Mouse (Mus musculus): Measurements from ENCODE around the gene Trim24. TPM values are rescaled to one million over a fixed set of nuclear protein-coding genes. Genes with fewer than 3 reads are reported as not detected.
A peak's percentile ranks its signal among the peaks of the same experiment; 100 is the strongest.

Gene Trim24
- total and polyA plus RNA-seq, 3 experiments = 13.0 to 35.4 (median 29.2) TPM

DNA sequence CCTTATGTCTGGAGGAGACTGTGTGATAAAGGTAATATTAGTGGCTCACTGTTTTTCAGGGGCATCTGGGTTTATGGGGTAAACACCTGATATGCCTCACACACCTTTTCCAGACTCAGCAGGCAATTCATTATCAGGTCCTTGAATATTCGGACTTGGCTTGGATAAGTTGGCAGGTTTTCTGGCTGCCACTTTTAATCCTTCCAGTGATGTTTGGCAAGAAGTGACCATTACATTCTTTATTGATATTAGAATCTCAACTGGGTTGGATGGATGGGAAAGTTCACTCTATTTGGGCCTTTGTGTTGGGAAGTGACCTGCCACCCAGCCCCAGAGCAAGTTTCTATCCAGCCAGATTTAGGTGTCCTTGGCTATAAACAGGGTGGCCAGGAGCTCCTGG is 7.6 kb downstream of the Trim24 start:
- DNase-seq = no peak
- Histone ChIP-seq H3K79me2 (replicated peaks; ENCODE audit: control insufficient read depth, insufficient read depth, low read length) (peaks cover 7% of the 10 kb centered on the region; the same call in 1 of the 2 replicates), H3K4me1 (ENCODE audit: control insufficient read depth, insufficient read depth, low read length) (no peaks in the 10 kb centered on the region; the same call in 1 of the 2 replicates), H3K36me3 (ENCODE audit: control insufficient read depth, insufficient read depth, low read length) (peaks cover 7% of the 10 kb centered on the region), H3K27ac (peak overlapping the region; percentile 8; the same call in 1 of the 2 replicates), H3K4me3 (no peak overlapping the region), H3K9ac (ENCODE audit: low read depth, low read length) (no peak overlapping the region), H3K27me3 (ENCODE audit: control insufficient read depth, insufficient read depth, low read length) (no peaks in the 10 kb centered on the region)
- TF ChIP-seq EP300 (IDR thresholded peaks at IDR 0.05; ENCODE audit: insufficient read depth, low read depth, low read length) = no peak
- no peak for TF ChIP-seq POLR2A (IDR thresholded peaks at IDR 0.05; ENCODE audit: insufficient read depth, low read depth, low read length)
- 45% methylated on average over 1 of the region's 1 CpGs for WGBS
- intact Hi-C loops (cut with DNase I) = loop anchor here (10.0 kb wide), 1 partner anchor 187 kb away; no protein-coding TSS in a partner anchor

DNA sequence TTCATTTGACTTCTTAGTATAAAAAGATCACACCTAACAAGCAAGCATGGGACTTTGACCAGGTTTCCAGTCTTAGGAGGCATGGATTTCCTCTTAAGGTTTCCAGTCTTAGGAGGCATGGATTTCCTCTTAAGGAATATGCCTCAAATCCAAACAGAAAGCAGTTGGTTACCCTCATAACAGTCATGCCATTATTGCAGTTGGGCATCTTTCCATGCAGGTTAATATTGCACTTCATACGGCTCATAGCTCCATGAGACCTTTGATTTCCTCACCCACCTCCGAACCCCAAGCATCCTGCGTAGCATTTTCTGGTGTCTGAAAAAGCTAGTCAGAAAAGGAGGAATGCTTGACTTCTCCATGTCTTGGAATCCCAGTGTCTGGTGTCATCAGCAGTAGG is 10.0 kb downstream of the Trim24 start:
- intact Hi-C loops (cut with DNase I) = no loop called here
- no peak overlapping the region for H3K9ac ChIP-seq (ENCODE audit: low read depth, low read length)
- H3K27me3 ChIP-seq (ENCODE audit: control insufficient read depth, insufficient read depth, low read length) = no peaks in the 10 kb centered on the region
- no peak overlapping the region for H3K27ac ChIP-seq
- H3K4me1 ChIP-seq (ENCODE audit: control insufficient read depth, insufficient read depth, low read length) = peaks cover 1% of the 10 kb centered on the region; the same call in 1 of the 2 replicates
- no peak overlapping the region for H3K4me3 ChIP-seq
- 97% methylated on average over 3 of the region's 3 CpGs for WGBS
- peaks cover 7% of the 10 kb centered on the region for H3K36me3 ChIP-seq (ENCODE audit: control insufficient read depth, insufficient read depth, low read length)
- DNase-seq = no peak
- H3K79me2 ChIP-seq (replicated peaks; ENCODE audit: control insufficient read depth, insufficient read depth, low read length) = peaks cover 6% of the 10 kb centered on the region; the same call in 1 of the 2 replicates
- TF ChIP-seq POLR2A (IDR thresholded peaks at IDR 0.05; ENCODE audit: insufficient read depth, low read depth, low read length) (no peak), EP300 (IDR thresholded peaks at IDR 0.05; ENCODE audit: insufficient read depth, low read depth, low read length) (no peak), CTCF (IDR thresholded peaks at IDR 0.05) (no peak)

DNA sequence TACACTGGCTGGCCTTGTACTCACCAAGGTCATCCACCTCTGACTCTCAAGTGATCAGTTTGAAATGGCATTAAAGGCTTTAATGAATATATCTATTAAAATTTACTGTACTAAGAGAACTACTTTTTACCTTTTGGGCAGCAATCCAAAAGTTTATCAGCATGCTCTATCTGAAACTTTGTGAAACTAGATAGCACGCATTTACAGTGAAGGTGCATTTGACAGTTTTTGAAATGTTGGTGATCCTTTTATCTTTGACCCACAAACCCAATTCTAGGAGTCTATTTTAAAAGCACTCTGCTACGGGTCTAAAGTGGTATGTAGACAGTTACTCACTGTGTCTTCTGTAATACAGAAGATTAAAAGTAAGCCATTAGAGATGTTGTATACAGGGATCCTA is 23.0 kb downstream of the Trim24 start:
- Histone ChIP-seq H3K4me1 (ENCODE audit: control insufficient read depth, insufficient read depth, low read length) (peaks cover 3% of the 10 kb centered on the region; the same call in 1 of the 2 replicates), H3K27me3 (ENCODE audit: control insufficient read depth, insufficient read depth, low read length) (no peaks in the 10 kb centered on the region), H3K9ac (ENCODE audit: low read depth, low read length) (no peak overlapping the region), H3K36me3 (ENCODE audit: control insufficient read depth, insufficient read depth, low read length) (no peaks in the 10 kb centered on the region), H3K79me2 (replicated peaks; ENCODE audit: control insufficient read depth, insufficient read depth, low read length) (peaks cover 9% of the 10 kb centered on the region), H3K27ac (no peak overlapping the region), H3K4me3 (no peak overlapping the region)
- TF ChIP-seq POLR2A (IDR thresholded peaks at IDR 0.05; ENCODE audit: insufficient read depth, low read depth, low read length) (no peak), EP300 (IDR thresholded peaks at IDR 0.05; ENCODE audit: insufficient read depth, low read depth, low read length) (no peak), CTCF (IDR thresholded peaks at IDR 0.05) (no peak)
- DNase-seq = no peak
- intact Hi-C loops (cut with DNase I) = no loop called here
- 36% methylated on average over 2 of the region's 2 CpGs for WGBS

DNA sequence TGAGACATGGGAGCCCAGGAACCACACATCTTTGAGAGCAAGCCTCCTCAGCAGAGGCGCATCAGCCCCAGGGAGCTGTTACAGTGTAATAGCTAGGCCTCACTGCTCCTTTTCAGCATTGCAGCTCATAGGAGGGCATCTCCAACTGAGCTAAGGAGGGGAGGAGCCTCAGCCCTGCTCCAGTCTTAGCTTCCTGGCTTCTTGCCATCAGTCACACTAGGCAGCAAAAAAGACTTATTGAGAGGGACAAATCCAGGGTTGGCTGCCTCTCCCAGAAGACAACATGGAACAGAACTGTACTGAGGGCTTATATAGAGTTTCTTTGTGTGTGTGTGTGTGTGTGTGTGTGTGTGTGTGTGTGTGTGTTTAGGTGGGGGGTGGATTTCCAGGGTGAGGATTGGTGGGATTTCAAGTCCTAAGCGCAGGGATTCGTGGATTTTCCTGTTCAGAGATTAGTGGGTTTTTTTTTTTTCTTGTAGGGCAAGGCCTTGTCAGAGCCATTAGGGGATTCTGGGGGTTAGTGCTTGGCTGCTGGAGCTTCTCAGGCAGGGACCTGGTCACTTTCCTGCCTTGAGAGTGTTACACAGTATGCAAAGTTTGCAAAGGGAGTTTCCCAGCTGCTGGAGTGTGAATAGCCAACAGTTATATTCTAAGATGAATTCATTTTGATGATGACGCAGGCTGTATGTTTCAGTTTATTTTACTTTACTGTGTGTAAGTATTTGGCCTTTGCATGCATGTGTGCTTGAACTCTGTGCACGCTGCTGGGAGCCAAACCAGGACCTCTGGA is 25.2 kb downstream of the Trim24 start:
- H3K4me1 ChIP-seq (ENCODE audit: control insufficient read depth, insufficient read depth, low read length) = peaks cover 5% of the 10 kb centered on the region
- H3K27ac ChIP-seq = no peak overlapping the region
- H3K27me3 ChIP-seq (ENCODE audit: control insufficient read depth, insufficient read depth, low read length) = no peaks in the 10 kb centered on the region
- no peak overlapping the region for H3K4me3 ChIP-seq
- peaks cover 11% of the 10 kb centered on the region for H3K79me2 ChIP-seq (replicated peaks; ENCODE audit: control insufficient read depth, insufficient read depth, low read length)
- DNase-seq = peak; percentile 31 to 50
- TF ChIP-seq POLR2A (IDR thresholded peaks at IDR 0.05; ENCODE audit: insufficient read depth, low read depth, low read length) (no peak), EP300 (IDR thresholded peaks at IDR 0.05; ENCODE audit: insufficient read depth, low read depth, low read length) (no peak), CTCF (IDR thresholded peaks at IDR 0.05) (no peak)
- WGBS = 70% methylated on average over 5 of the region's 5 CpGs
- no peak overlapping the region for H3K9ac ChIP-seq (ENCODE audit: low read depth, low read length)
- H3K36me3 ChIP-seq (ENCODE audit: control insufficient read depth, insufficient read depth, low read length) = no peaks in the 10 kb centered on the region; the same call in 1 of the 2 replicates
- intact Hi-C loops (cut with DNase I) = no loop called here

DNA sequence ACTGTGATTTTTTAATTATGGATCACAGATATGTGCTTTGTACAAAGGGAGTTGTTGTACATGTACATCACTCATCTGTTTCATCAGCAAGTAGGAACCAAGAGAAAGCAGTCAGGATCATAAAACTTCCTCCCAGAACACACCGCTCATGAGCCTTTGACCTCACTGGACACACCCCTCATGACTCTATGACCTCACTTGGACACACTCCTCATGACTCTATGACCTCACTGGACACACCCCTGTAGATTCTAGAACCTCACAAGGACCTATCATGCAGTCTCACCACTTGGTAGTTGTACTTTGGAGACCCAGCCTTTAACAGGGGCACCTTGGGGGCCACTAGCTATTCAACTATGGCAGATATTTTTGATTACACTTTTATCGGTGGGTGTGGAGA is 29.6 kb downstream of the Trim24 start:
- Histone ChIP-seq H3K27me3 (ENCODE audit: control insufficient read depth, insufficient read depth, low read length) (no peaks in the 10 kb centered on the region), H3K4me1 (ENCODE audit: control insufficient read depth, insufficient read depth, low read length) (peaks cover 7% of the 10 kb centered on the region), H3K36me3 (ENCODE audit: control insufficient read depth, insufficient read depth, low read length) (peaks cover 2% of the 10 kb centered on the region), H3K27ac (no peak overlapping the region), H3K4me3 (no peak overlapping the region), H3K79me2 (replicated peaks; ENCODE audit: control insufficient read depth, insufficient read depth, low read length) (peaks cover 6% of the 10 kb centered on the region), H3K9ac (ENCODE audit: low read depth, low read length) (no peak overlapping the region)
- TF ChIP-seq EP300 (IDR thresholded peaks at IDR 0.05; ENCODE audit: insufficient read depth, low read depth, low read length) (no peak), POLR2A (IDR thresholded peaks at IDR 0.05; ENCODE audit: insufficient read depth, low read depth, low read length) (no peak), CTCF (IDR thresholded peaks at IDR 0.05) (no peak)
- intact Hi-C loops (cut with DNase I) = no loop called here
- WGBS = 76% methylated on average over 2 of the region's 2 CpGs
- no peak for DNase-seq

DNA sequence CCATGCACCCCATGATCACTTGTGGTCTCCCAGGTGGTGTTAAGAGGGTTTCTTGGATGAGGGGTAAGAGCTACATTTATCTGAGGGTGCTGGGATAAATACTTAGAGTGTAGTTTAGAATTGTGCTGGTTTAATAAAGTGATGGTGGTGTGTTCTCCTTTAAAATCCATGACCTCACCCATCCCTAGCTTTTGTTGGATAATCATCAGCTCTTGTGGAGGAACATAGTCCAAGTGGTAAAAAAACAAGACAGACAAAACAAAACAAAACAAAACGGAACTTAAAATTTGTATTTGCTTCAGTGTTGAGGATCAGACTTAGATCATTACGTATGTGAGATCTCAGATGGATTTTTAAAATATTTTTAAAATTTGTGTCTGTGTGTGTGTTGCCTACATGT is 31.2 kb downstream of the Trim24 start:
- H3K4me1 ChIP-seq (ENCODE audit: control insufficient read depth, insufficient read depth, low read length) = peaks cover 4% of the 10 kb centered on the region
- no peaks in the 10 kb centered on the region for H3K27me3 ChIP-seq (ENCODE audit: control insufficient read depth, insufficient read depth, low read length)
- no peak for DNase-seq
- peaks cover 2% of the 10 kb centered on the region for H3K36me3 ChIP-seq (ENCODE audit: control insufficient read depth, insufficient read depth, low read length)
- 57% methylated on average over 2 of the region's 2 CpGs for WGBS
- TF ChIP-seq CTCF (IDR thresholded peaks at IDR 0.05) (no peak), EP300 (IDR thresholded peaks at IDR 0.05; ENCODE audit: insufficient read depth, low read depth, low read length) (no peak), POLR2A (IDR thresholded peaks at IDR 0.05; ENCODE audit: insufficient read depth, low read depth, low read length) (no peak)
- H3K27ac ChIP-seq = no peak overlapping the region
- H3K4me3 ChIP-seq = no peak overlapping the region
- peaks cover 6% of the 10 kb centered on the region; the same call in 1 of the 2 replicates for H3K79me2 ChIP-seq (replicated peaks; ENCODE audit: control insufficient read depth, insufficient read depth, low read length)
- H3K9ac ChIP-seq (ENCODE audit: low read depth, low read length) = no peak overlapping the region
- intact Hi-C loops (cut with DNase I) = no loop called here

Data from heart, adult 2 months (tissue).